Mouse (Mus musculus): ENCODE results near the gene Armc2. TPM values are rescaled to one million over a fixed set of nuclear protein-coding genes. Genes with fewer than 3 reads are reported as not detected.

Armc2 gene
- polyA plus RNA-seq, 1 experiment from 2014 or later = 1.4 TPM

DNA sequence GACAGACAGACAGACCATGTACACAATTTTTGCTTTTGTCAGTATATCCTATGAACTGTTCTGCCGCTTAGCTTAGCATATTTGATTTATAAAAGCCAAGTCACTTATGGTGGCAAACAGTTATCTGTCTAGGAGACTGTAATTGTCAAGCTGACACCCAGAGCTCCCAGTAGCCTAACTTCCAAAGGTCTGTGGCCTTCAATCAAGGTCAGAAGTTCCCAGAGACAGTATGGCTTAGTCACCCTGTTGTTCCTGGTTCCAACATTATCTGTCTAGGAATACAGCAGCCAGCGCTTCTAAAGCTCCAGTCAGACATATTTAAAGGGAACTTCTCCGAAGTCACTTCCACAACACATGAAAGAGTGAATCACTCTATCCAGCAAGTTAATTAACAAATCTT, 17.0 kb downstream of the Armc2 start:
- Histone ChIP-seq H3K4me1 (ENCODE audit: insufficient read depth, low read length) (no peaks in the 10 kb centered on the region; the same call in 1 of the 2 replicates), H3K4me3 (ENCODE audit: low read length) (no peak overlapping the region), H3K27ac (ENCODE audit: low read length) (no peak overlapping the region), H3K9me3 (ENCODE audit: low read length) (no peaks in the 10 kb centered on the region), H3K4me2 (replicated peaks; ENCODE audit: low read depth, low read length) (no peak overlapping the region), H3K9ac (replicated peaks; ENCODE audit: low read length) (no peak overlapping the region), H3K27me3 (ENCODE audit: insufficient read depth, low read length) (no peaks in the 10 kb centered on the region), H3K36me3 (ENCODE audit: insufficient read depth, low read length) (no peaks in the 10 kb centered on the region)
- ATAC-seq (ENCODE audit: low FRiP score, low TSS enrichment) = no peak
- WGBS = 93% methylated on average over 3 of the region's 3 CpGs

DNA sequence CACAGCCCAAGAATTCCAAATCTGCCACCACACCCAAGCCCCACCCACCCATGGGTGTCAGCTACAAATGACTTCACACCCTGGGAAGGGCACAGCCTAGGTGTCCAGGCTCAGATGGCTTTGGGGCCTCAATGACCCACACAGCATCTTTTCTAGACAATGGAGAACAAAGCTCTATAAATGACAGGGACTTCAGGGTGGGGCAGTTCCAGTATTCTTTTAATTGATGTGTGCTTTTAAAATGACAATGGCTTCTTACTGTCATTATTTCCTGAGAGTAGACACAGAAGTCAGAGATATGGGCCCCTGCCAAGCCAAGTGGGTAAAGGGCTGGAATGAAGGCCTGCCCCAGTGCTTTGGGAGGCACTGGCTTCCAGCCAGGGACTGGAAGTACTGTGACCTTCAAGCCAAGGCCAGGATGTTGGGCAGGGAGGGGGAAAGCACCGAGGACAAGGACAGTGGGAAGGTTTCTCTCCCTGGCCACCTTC, 20.5 kb downstream of the Armc2 start:
- no peaks in the 10 kb centered on the region for H3K9me3 ChIP-seq (ENCODE audit: low read length)
- no peak for ATAC-seq (ENCODE audit: low FRiP score, low TSS enrichment)
- no peaks in the 10 kb centered on the region; the same call in 1 of the 2 replicates for H3K4me1 ChIP-seq (ENCODE audit: insufficient read depth, low read length)
- H3K9ac ChIP-seq (replicated peaks; ENCODE audit: low read length) = no peak overlapping the region
- no peak overlapping the region for H3K4me3 ChIP-seq (ENCODE audit: low read length)
- 43% methylated on average over 1 of the region's 1 CpGs for WGBS
- no peaks in the 10 kb centered on the region for H3K36me3 ChIP-seq (ENCODE audit: insufficient read depth, low read length)
- no peaks in the 10 kb centered on the region for H3K27me3 ChIP-seq (ENCODE audit: insufficient read depth, low read length)
- no peak overlapping the region for H3K4me2 ChIP-seq (replicated peaks; ENCODE audit: low read depth, low read length)
- no peak overlapping the region for H3K27ac ChIP-seq (ENCODE audit: low read length)

DNA sequence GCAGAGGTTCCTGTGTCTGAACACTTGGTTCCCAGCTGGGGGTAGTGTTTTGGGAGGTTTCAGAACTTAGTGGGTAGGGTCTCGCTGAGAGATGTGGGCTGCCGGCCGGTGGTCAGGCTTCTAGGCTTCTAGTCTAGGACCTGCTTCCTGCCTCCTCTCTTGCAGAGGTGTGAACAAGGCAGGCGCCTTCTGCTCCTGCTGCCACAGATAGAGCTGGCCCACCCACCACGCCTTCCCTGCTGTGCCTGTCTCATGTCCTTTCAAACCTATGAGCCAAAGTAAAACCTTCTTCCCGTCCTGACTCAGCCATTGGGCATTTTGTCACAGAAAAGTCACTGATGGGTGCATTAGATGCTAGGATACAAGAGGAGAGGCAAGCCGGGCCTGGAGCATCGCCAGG, 22.1 kb downstream of the Armc2 start:
- peaks cover 5% of the 10 kb centered on the region; the same call in 1 of the 2 replicates for H3K4me1 ChIP-seq (ENCODE audit: insufficient read depth, low read length)
- no peak overlapping the region for H3K9ac ChIP-seq (replicated peaks; ENCODE audit: low read length)
- ATAC-seq (ENCODE audit: low FRiP score, low TSS enrichment) = no peak
- no peaks in the 10 kb centered on the region for H3K27me3 ChIP-seq (ENCODE audit: insufficient read depth, low read length)
- H3K27ac ChIP-seq (ENCODE audit: low read length) = no peak overlapping the region
- no peak overlapping the region for H3K4me3 ChIP-seq (ENCODE audit: low read length)
- H3K4me2 ChIP-seq (replicated peaks; ENCODE audit: low read depth, low read length) = no peak overlapping the region
- H3K36me3 ChIP-seq (ENCODE audit: insufficient read depth, low read length) = no peaks in the 10 kb centered on the region
- no peaks in the 10 kb centered on the region for H3K9me3 ChIP-seq (ENCODE audit: low read length)
- 48% methylated on average over 8 of the region's 8 CpGs for WGBS

DNA sequence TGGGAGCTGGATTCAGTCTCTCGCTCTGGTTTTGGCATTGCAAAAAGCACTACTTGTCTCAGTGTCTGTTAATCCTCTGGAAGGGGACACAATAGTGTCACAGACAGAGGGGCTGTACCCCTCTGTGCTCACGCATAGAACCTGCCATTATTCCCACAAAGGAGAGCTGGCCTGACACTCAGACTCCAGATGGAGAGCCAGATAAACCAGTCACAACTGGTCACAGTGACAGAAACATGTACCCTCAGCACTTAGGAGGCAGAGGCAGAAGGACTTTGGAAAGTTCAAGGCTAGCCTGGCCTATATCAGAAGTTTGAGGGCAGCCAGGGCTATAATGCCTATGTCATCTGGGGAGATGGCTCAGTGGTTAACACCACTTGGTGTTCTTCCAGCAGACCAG, 23.2 kb downstream of the Armc2 start:
- ATAC-seq (ENCODE audit: low FRiP score, low TSS enrichment) = no peak
- Histone ChIP-seq H3K27ac (ENCODE audit: low read length) (no peak overlapping the region), H3K9me3 (ENCODE audit: low read length) (no peaks in the 10 kb centered on the region), H3K4me1 (ENCODE audit: insufficient read depth, low read length) (peaks cover 5% of the 10 kb centered on the region; the same call in 1 of the 2 replicates), H3K27me3 (ENCODE audit: insufficient read depth, low read length) (no peaks in the 10 kb centered on the region), H3K9ac (replicated peaks; ENCODE audit: low read length) (no peak overlapping the region), H3K36me3 (ENCODE audit: insufficient read depth, low read length) (no peaks in the 10 kb centered on the region), H3K4me2 (replicated peaks; ENCODE audit: low read depth, low read length) (no peak overlapping the region), H3K4me3 (ENCODE audit: low read length) (no peak overlapping the region)
- 96% methylated on average over 2 of the region's 2 CpGs for WGBS

DNA sequence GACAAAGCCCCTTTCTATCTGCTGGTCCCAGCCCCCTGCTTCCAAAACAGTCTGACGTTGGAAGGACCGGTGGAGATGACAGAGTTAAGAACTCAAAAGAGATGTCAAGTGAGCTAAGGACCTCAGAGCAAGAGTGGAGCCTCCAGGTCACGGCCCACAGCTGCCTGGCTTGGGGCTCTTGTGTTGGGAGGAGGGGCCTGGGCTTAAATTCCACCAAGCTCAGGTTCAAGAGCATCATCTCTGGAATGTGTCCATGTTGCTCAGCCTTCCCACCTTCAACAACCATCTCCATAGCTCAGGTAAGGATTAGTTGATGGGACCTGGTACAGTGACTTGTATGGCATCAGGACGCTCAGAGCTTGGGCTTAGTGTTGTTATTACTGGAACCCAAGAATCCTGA, 23.7 kb downstream of the Armc2 start:
- Histone ChIP-seq H3K4me3 (ENCODE audit: low read length) (no peak overlapping the region), H3K36me3 (ENCODE audit: insufficient read depth, low read length) (no peaks in the 10 kb centered on the region), H3K27ac (ENCODE audit: low read length) (no peak overlapping the region), H3K27me3 (ENCODE audit: insufficient read depth, low read length) (no peaks in the 10 kb centered on the region), H3K9me3 (ENCODE audit: low read length) (no peaks in the 10 kb centered on the region), H3K4me2 (replicated peaks; ENCODE audit: low read depth, low read length) (no peak overlapping the region), H3K4me1 (ENCODE audit: insufficient read depth, low read length) (peaks cover 5% of the 10 kb centered on the region; the same call in 1 of the 2 replicates), H3K9ac (replicated peaks; ENCODE audit: low read length) (no peak overlapping the region)
- WGBS = 61% methylated on average over 4 of the region's 4 CpGs
- ATAC-seq (ENCODE audit: low FRiP score, low TSS enrichment) = no peak

DNA sequence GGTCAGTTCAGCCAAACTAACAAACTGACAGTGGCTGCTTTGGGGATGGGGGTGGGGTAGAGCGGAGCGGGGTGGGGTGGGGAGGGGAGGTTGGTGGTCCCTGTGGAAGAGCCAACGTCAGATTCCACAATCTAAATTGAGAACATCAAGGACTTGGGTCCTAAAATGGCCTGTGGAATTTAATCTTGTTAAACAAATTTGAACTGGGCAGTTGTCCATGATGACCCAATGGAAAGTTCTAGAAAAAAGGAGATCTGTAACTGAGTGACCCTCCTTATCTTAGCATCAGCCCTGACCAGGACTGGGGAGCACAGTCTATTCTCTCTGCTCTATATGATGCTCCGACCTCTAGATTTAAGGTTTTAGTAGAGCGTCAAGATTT, 26.2 kb downstream of the Armc2 start:
- Histone ChIP-seq H3K4me3 (ENCODE audit: low read length) (no peak overlapping the region), H3K27me3 (ENCODE audit: insufficient read depth, low read length) (no peaks in the 10 kb centered on the region), H3K9me3 (ENCODE audit: low read length) (no peaks in the 10 kb centered on the region), H3K27ac (ENCODE audit: low read length) (no peak overlapping the region), H3K4me2 (replicated peaks; ENCODE audit: low read depth, low read length) (no peak overlapping the region), H3K36me3 (ENCODE audit: insufficient read depth, low read length) (no peaks in the 10 kb centered on the region), H3K9ac (replicated peaks; ENCODE audit: low read length) (no peak overlapping the region), H3K4me1 (ENCODE audit: insufficient read depth, low read length) (peaks cover 5% of the 10 kb centered on the region; the same call in 1 of the 2 replicates)
- no peak for ATAC-seq (ENCODE audit: low FRiP score, low TSS enrichment)
- 69% methylated on average over 5 of the region's 5 CpGs for WGBS

DNA sequence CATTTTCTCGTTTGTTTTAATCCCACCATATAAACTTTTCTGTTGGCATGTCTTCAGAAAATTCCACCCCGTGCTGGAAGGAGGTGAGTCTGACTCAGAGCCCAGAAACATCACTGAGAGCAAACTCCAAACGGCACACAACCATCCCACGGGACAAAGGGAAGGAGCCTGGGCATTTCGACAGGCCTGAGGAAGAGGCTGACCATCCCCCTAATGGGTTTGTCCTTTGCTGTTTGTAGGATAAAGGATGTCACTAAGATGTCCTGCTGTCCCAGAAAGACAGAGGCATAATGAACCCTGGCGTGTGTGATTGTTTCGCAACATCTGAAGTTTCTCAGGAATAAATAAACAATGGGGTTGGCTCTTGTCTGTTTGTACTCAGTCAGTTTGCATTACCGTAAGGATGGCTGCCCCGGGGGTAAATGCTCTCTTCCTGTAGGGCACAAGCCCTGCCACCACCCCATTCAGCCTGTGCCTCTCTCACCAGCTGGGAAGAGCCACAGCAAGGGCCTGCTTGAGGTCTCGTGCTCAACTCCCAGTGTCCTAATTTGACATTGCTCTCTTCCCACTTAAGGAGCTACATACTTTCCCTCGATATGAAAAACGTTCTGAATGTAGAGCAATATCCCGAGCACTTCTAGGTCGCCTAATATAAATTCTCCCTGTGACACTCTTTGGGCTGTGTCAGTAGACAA, 26.7 kb downstream of the Armc2 start:
- H3K4me1 ChIP-seq (ENCODE audit: insufficient read depth, low read length) = peaks cover 5% of the 10 kb centered on the region; the same call in 1 of the 2 replicates
- H3K27me3 ChIP-seq (ENCODE audit: insufficient read depth, low read length) = no peaks in the 10 kb centered on the region
- H3K4me2 ChIP-seq (replicated peaks; ENCODE audit: low read depth, low read length) = no peak overlapping the region
- H3K4me3 ChIP-seq (ENCODE audit: low read length) = no peak overlapping the region
- WGBS = 31% methylated on average over 14 of the region's 14 CpGs
- H3K9ac ChIP-seq (replicated peaks; ENCODE audit: low read length) = no peak overlapping the region
- no peak overlapping the region for H3K27ac ChIP-seq (ENCODE audit: low read length)
- H3K36me3 ChIP-seq (ENCODE audit: insufficient read depth, low read length) = no peaks in the 10 kb centered on the region
- no peaks in the 10 kb centered on the region for H3K9me3 ChIP-seq (ENCODE audit: low read length)
- ATAC-seq (ENCODE audit: low FRiP score, low TSS enrichment) = no peak

DNA sequence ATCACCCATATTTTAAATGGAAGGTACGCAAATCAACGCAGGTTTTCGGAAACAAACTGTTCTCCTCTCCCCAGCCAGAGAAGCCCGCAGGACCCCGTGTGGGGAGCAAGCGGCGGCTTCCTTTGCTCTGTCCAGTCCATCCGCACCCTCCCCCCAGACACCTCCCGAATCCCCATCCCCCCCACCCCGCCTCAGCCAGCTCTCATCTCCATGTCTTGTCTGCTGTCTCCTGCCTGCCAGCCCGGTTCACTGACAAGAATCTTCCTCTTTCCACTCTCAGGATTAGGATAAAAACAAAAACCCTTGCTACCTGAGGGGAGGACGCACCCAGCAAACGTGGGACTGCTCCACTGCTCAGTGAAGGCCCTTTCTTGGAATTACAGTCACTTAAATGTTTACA, 27.3 kb downstream of the Armc2 start:
- Histone ChIP-seq H3K27ac (ENCODE audit: low read length) (no peak overlapping the region), H3K9me3 (ENCODE audit: low read length) (no peaks in the 10 kb centered on the region), H3K4me1 (ENCODE audit: insufficient read depth, low read length) (peaks cover 5% of the 10 kb centered on the region; the same call in 1 of the 2 replicates), H3K4me3 (ENCODE audit: low read length) (no peak overlapping the region), H3K9ac (replicated peaks; ENCODE audit: low read length) (no peak overlapping the region), H3K36me3 (ENCODE audit: insufficient read depth, low read length) (no peaks in the 10 kb centered on the region), H3K4me2 (replicated peaks; ENCODE audit: low read depth, low read length) (no peak overlapping the region), H3K27me3 (ENCODE audit: insufficient read depth, low read length) (no peaks in the 10 kb centered on the region)
- WGBS = 31% methylated on average over 13 of the region's 13 CpGs
- ATAC-seq (ENCODE audit: low FRiP score, low TSS enrichment) = no peak

DNA sequence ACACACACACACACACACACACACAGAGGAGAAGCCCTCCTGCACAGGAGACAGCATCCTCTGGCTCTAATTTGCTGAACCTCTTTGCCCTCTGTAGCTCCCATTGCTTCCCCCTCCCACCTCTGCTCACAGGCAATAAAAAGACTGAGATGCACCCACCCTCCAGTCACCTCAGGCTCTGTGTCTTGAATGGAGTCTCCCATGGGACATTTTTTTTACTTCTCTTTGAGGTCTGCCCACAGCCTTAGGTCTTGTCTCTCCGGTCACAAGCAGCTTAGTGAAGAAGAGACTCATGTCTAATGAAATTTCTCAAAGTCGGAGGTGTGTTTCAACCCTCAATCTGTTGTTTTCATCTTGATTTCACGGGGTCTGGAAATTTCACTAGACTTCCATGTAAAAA, 29.3 kb downstream of the Armc2 start:
- Histone ChIP-seq H3K4me1 (ENCODE audit: insufficient read depth, low read length) (peaks cover 5% of the 10 kb centered on the region; the same call in 1 of the 2 replicates), H3K9ac (replicated peaks; ENCODE audit: low read length) (no peak overlapping the region), H3K36me3 (ENCODE audit: insufficient read depth, low read length) (no peaks in the 10 kb centered on the region), H3K4me2 (replicated peaks; ENCODE audit: low read depth, low read length) (no peak overlapping the region), H3K9me3 (ENCODE audit: low read length) (no peaks in the 10 kb centered on the region), H3K27ac (ENCODE audit: low read length) (no peak overlapping the region), H3K27me3 (ENCODE audit: insufficient read depth, low read length) (no peaks in the 10 kb centered on the region), H3K4me3 (ENCODE audit: low read length) (no peak overlapping the region)
- no peak for ATAC-seq (ENCODE audit: low FRiP score, low TSS enrichment)
- 92% methylated on average over 3 of the region's 3 CpGs for whole genome bisulfite sequencing

DNA sequence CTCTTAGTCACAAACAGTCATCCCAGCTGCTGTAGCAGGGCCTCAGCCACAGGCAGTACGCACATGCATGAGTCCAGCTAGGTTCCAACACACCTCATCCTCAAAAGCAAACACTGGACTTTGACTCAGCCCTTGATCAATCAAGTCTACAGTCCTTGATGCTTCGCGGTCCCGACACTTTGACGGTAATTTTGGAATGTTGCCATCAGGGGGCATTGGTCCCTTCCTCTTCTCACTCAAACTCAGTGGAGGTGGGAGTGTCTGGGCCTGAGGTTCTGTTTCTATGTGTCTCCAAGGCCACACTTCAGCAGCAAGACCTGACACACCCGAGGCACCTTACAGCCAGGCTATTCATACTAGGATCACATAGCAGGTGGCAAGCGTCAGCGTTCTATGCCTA, 32.1 kb downstream of the Armc2 start:
- Histone ChIP-seq H3K9ac (replicated peaks; ENCODE audit: low read length) (no peak overlapping the region), H3K27ac (ENCODE audit: low read length) (no peak overlapping the region), H3K9me3 (ENCODE audit: low read length) (no peaks in the 10 kb centered on the region), H3K4me1 (ENCODE audit: insufficient read depth, low read length) (no peaks in the 10 kb centered on the region), H3K36me3 (ENCODE audit: insufficient read depth, low read length) (no peaks in the 10 kb centered on the region), H3K27me3 (ENCODE audit: insufficient read depth, low read length) (no peaks in the 10 kb centered on the region), H3K4me2 (replicated peaks; ENCODE audit: low read depth, low read length) (no peak overlapping the region), H3K4me3 (ENCODE audit: low read length) (no peak overlapping the region)
- ATAC-seq (ENCODE audit: low FRiP score, low TSS enrichment) = no peak
- WGBS = 77% methylated on average over 8 of the region's 8 CpGs
